Mouse (Mus musculus): ENCODE results near the gene Bzw2. TPM values are rescaled to one million over a fixed set of nuclear protein-coding genes. Genes with fewer than 3 reads are reported as not detected.

Gene Bzw2
- polyA plus RNA-seq, 1 experiment from 2014 or later: 315 TPM

- H3K9ac ChIP-seq: no peak overlapping the region
- no peak for ATAC-seq (ENCODE audit: low FRiP score, low read depth)
- H3K9me3 ChIP-seq: no peaks in the 10 kb centered on the region
- H3K4me3 ChIP-seq: no peak overlapping the region
- peaks cover 29% of the 10 kb centered on the region for H3K36me3 ChIP-seq
- H3K27me3 ChIP-seq (replicated peaks): no peaks in the 10 kb centered on the region
- WGBS: 81% methylated on average over 8 of the region's 8 CpGs
- no peak overlapping the region for H3K4me2 ChIP-seq (replicated peaks)
- no peak overlapping the region for H3K27ac ChIP-seq
- H3K4me1 ChIP-seq: no peaks in the 10 kb centered on the region
These were observed 64.7 kb downstream of the Bzw2 start for GRCm38 (mm10) chr12:36093081-36093670.

GRCm38 (mm10) chr12:36091964-36092363 lies 65.9 kb downstream of the Bzw2 start:
- no peak overlapping the region for H3K27ac ChIP-seq
- H3K4me1 ChIP-seq: no peaks in the 10 kb centered on the region
- peaks cover 27% of the 10 kb centered on the region for H3K36me3 ChIP-seq
- no peak for ATAC-seq (ENCODE audit: low FRiP score, low read depth)
- H3K4me3 ChIP-seq: no peak overlapping the region
- H3K27me3 ChIP-seq (replicated peaks): no peaks in the 10 kb centered on the region
- no peaks in the 10 kb centered on the region for H3K9me3 ChIP-seq
- H3K4me2 ChIP-seq (replicated peaks): no peak overlapping the region
- H3K9ac ChIP-seq: no peak overlapping the region
- 94% methylated on average over 10 of the region's 10 CpGs for WGBS

DNA sequence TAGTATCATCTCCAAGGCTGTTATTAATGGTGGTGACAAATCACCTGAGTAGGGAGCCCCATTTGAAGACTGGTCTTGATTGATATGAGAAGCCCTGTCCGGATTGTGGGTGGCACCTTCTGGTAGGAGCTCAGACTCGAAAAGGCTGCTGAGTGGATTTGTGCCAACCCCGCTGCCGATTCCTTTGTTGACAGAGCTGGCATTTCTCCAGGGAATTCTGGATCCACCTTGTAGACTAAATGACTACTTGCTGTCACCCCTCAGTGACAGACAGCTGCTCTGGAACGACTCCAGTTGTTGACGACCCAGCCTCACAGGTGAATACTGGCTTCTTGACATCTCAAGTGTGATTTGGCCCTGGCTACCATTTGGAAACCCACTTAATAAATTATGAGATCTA lies 68.7 kb downstream of the Bzw2 start:
- H3K36me3 ChIP-seq: peaks cover 22% of the 10 kb centered on the region
- no peak overlapping the region for H3K4me3 ChIP-seq
- no peak for ATAC-seq (ENCODE audit: low FRiP score, low read depth)
- WGBS: 87% methylated on average over 6 of the region's 6 CpGs
- H3K4me2 ChIP-seq (replicated peaks): no peak overlapping the region
- H3K9me3 ChIP-seq: no peaks in the 10 kb centered on the region
- no peaks in the 10 kb centered on the region for H3K27me3 ChIP-seq (replicated peaks)
- H3K9ac ChIP-seq: no peak overlapping the region
- no peaks in the 10 kb centered on the region for H3K4me1 ChIP-seq
- no peak overlapping the region for H3K27ac ChIP-seq

DNA sequence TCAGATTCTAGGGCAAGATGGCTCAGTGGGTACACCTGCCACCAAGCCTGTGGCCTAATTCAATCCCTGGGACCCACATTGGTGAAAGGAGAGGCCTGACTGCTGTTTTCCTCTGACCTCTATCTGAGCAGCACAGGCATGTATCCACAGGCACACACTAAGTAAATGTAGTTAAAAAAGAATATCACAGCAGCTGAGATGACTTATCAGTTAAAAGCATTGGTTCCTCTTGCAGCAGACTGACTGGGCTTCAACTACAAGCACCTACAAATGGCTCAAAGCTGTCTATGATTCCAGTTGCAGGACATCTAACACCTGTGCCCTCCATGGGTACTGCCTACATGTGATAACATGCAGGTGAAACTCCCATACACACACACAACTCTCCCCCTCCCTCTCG lies 69.1 kb downstream of the Bzw2 start:
- H3K9ac ChIP-seq: no peak overlapping the region
- WGBS: 89% methylated on average over 1 of the region's 1 CpGs
- H3K4me1 ChIP-seq: no peaks in the 10 kb centered on the region
- no peak overlapping the region for H3K27ac ChIP-seq
- no peaks in the 10 kb centered on the region for H3K27me3 ChIP-seq (replicated peaks)
- H3K36me3 ChIP-seq: peaks cover 22% of the 10 kb centered on the region
- no peak overlapping the region for H3K4me2 ChIP-seq (replicated peaks)
- no peaks in the 10 kb centered on the region for H3K9me3 ChIP-seq
- ATAC-seq (ENCODE audit: low FRiP score, low read depth): no peak
- H3K4me3 ChIP-seq: no peak overlapping the region

DNA sequence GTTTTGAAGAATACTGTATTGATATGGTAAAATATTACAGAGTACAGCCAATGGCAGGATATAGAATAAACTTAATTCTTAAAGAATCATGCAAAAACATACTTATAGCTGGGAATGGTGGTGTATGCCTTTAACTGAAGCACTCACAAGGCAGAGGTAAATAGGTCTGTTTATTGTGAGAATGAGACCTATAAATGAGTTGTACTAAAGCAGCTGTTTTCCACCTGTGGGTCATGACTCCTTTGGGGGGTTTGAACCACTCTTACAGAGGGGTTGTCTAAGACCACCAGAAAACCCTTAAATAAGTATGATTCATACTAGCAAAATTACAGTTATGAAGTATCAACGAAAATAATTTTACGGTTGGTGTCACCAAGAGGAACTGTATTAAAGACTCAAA lies 72.5 kb downstream of the Bzw2 start:
- no peak overlapping the region for H3K4me2 ChIP-seq (replicated peaks)
- no peaks in the 10 kb centered on the region for H3K27me3 ChIP-seq (replicated peaks)
- H3K27ac ChIP-seq: no peak overlapping the region
- H3K9me3 ChIP-seq: no peaks in the 10 kb centered on the region
- H3K9ac ChIP-seq: no peak overlapping the region
- no peaks in the 10 kb centered on the region for H3K4me1 ChIP-seq
- no peak for ATAC-seq (ENCODE audit: low FRiP score, low read depth)
- no peak overlapping the region for H3K4me3 ChIP-seq
- H3K36me3 ChIP-seq: no peaks in the 10 kb centered on the region
- WGBS: 95% methylated on average over 2 of the region's 2 CpGs

- Histone ChIP-seq H3K36me3 (no peaks in the 10 kb centered on the region), H3K9me3 (no peaks in the 10 kb centered on the region), H3K4me3 (no peak overlapping the region), H3K9ac (no peak overlapping the region), H3K4me1 (no peaks in the 10 kb centered on the region), H3K27ac (no peak overlapping the region), H3K4me2 (replicated peaks) (no peak overlapping the region), H3K27me3 (replicated peaks) (no peaks in the 10 kb centered on the region)
- no peak for ATAC-seq (ENCODE audit: low FRiP score, low read depth)
- WGBS: 74% methylated on average over 4 of the region's 4 CpGs
These were observed 79.6 kb downstream of the Bzw2 start for GRCm38 (mm10) chr12:36078101-36078899.

DNA sequence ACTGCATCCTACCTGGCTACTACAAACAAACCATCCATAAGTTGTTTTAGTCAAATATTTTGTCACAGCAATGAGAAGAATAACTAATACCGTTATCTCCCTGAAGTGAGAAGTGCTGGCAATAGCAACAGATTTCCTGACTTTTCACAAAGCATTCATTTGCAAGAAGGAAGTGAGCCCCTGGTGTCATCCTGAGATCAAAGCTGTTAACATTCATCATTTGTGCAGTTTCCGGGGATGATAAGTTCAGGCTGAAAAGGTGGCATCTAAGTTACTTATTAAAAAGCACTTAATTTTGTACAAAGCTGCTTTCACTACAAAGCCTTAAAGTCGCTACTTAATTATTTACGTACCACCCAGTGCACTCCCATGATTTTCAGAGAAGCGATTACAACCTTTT lies 85.0 kb downstream of the Bzw2 start:
- no peaks in the 10 kb centered on the region for H3K4me1 ChIP-seq
- no peak overlapping the region for H3K9ac ChIP-seq
- H3K36me3 ChIP-seq: no peaks in the 10 kb centered on the region
- no peak overlapping the region for H3K4me3 ChIP-seq
- H3K9me3 ChIP-seq: no peaks in the 10 kb centered on the region
- no peak overlapping the region for H3K27ac ChIP-seq
- 20% methylated on average over 5 of the region's 5 CpGs for WGBS
- no peak overlapping the region for H3K4me2 ChIP-seq (replicated peaks)
- no peak for ATAC-seq (ENCODE audit: low FRiP score, low read depth)
- no peaks in the 10 kb centered on the region for H3K27me3 ChIP-seq (replicated peaks)

- Histone ChIP-seq H3K36me3 (no peaks in the 10 kb centered on the region), H3K27ac (no peak overlapping the region), H3K4me3 (no peak overlapping the region), H3K4me2 (replicated peaks) (no peak overlapping the region), H3K9ac (no peak overlapping the region), H3K27me3 (replicated peaks) (no peaks in the 10 kb centered on the region), H3K4me1 (no peaks in the 10 kb centered on the region), H3K9me3 (no peaks in the 10 kb centered on the region)
- no peak for ATAC-seq (ENCODE audit: low FRiP score, low read depth)
- WGBS: 91% methylated on average over 4 of the region's 4 CpGs
These were observed 87.6 kb downstream of the Bzw2 start for GRCm38 (mm10) chr12:36070231-36070630.

DNA sequence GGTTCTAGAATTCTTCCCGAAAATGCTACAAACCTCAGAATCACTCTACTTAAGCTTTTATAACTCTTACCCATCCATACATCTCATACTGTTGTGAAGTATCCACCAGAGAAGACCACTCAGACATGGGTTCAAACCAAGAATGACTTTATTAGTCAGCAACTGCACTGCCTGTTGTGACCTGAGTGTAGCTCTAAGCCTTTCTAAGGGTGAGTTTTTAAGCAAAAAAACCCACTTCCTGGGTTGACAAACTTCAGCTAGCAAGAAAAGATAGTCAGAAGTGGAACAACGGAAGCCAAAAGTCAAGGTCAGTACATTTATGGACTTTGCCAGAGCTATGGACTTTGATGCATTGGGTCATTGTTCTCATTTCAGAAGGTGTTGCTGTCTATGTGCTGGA lies 90.3 kb downstream of the Bzw2 start:
- no peak overlapping the region for H3K4me3 ChIP-seq
- 90% methylated on average over 2 of the region's 2 CpGs for WGBS
- H3K4me1 ChIP-seq: no peaks in the 10 kb centered on the region
- no peaks in the 10 kb centered on the region for H3K9me3 ChIP-seq
- no peak overlapping the region for H3K27ac ChIP-seq
- H3K4me2 ChIP-seq (replicated peaks): no peak overlapping the region
- H3K9ac ChIP-seq: no peak overlapping the region
- no peaks in the 10 kb centered on the region for H3K36me3 ChIP-seq
- ATAC-seq (ENCODE audit: low FRiP score, low read depth): no peak
- no peaks in the 10 kb centered on the region for H3K27me3 ChIP-seq (replicated peaks)

DNA sequence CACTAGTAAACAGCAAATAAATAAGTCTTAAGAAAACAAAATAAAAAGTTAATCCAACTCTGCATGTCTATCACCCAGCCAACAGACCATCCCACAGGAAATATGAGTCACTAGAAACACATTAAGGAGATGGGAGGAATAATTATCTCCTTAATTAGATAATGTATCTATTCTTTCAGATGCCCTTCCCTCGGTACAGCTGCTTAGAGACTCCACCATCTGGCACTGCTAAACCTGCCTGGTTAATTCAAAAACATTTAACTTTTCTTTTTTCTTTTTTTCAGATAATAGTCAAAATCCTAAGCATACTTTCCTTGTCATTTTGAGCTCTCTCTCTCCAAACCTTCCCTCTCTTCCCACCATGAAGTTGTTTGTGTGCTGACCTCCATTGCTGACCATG lies 92.0 kb downstream of the Bzw2 start:
- H3K4me3 ChIP-seq: no peak overlapping the region
- no peak for ATAC-seq (ENCODE audit: low FRiP score, low read depth)
- H3K27me3 ChIP-seq (replicated peaks): no peaks in the 10 kb centered on the region
- no peak overlapping the region for H3K9ac ChIP-seq
- H3K4me2 ChIP-seq (replicated peaks): no peak overlapping the region
- WGBS: 80% methylated on average over 1 of the region's 1 CpGs
- no peaks in the 10 kb centered on the region for H3K36me3 ChIP-seq
- H3K4me1 ChIP-seq: no peaks in the 10 kb centered on the region
- H3K27ac ChIP-seq: no peak overlapping the region
- H3K9me3 ChIP-seq: no peaks in the 10 kb centered on the region

GRCm38 (mm10) chr12:36057699-36058098 lies 100.2 kb downstream of the Bzw2 start:
- no peak for ATAC-seq (ENCODE audit: low FRiP score, low read depth)
- H3K9me3 ChIP-seq: no peaks in the 10 kb centered on the region
- no peak overlapping the region for H3K27ac ChIP-seq
- no peak overlapping the region for H3K9ac ChIP-seq
- no peaks in the 10 kb centered on the region for H3K4me1 ChIP-seq
- H3K36me3 ChIP-seq: no peaks in the 10 kb centered on the region
- no peaks in the 10 kb centered on the region for H3K27me3 ChIP-seq (replicated peaks)
- no peak overlapping the region for H3K4me2 ChIP-seq (replicated peaks)
- H3K4me3 ChIP-seq: no peak overlapping the region
- WGBS: 92% methylated on average over 2 of the region's 2 CpGs

- Histone ChIP-seq H3K36me3 (no peaks in the 10 kb centered on the region), H3K27me3 (replicated peaks) (no peaks in the 10 kb centered on the region), H3K27ac (no peak overlapping the region), H3K9ac (no peak overlapping the region), H3K4me2 (replicated peaks) (no peak overlapping the region), H3K9me3 (no peaks in the 10 kb centered on the region), H3K4me1 (no peaks in the 10 kb centered on the region), H3K4me3 (no peak overlapping the region)
- no peak for ATAC-seq (ENCODE audit: low FRiP score, low read depth)
- 86% methylated on average over 1 of the region's 1 CpGs for WGBS
These were observed 107.6 kb downstream of the Bzw2 start for GRCm38 (mm10) chr12:36050276-36050675.

GRCm38 (mm10) chr12:36047593-36047992 lies 110.3 kb downstream of the Bzw2 start:
- no peaks in the 10 kb centered on the region for H3K36me3 ChIP-seq
- H3K4me1 ChIP-seq: no peaks in the 10 kb centered on the region
- no peak for ATAC-seq (ENCODE audit: low FRiP score, low read depth)
- 89% methylated on average over 2 of the region's 2 CpGs for WGBS
- H3K9ac ChIP-seq: no peak overlapping the region
- no peaks in the 10 kb centered on the region for H3K27me3 ChIP-seq (replicated peaks)
- H3K27ac ChIP-seq: no peak overlapping the region
- H3K4me3 ChIP-seq: no peak overlapping the region
- no peaks in the 10 kb centered on the region for H3K9me3 ChIP-seq
- no peak overlapping the region for H3K4me2 ChIP-seq (replicated peaks)

All from neural tube, embryonic 12.5 days (tissue).